Comparison of ENCODE assay signal across 8 mouse cellular contexts in genomic region chr1:182019926-182020801, GRCm38 (mm10). TPM values are rescaled to one million over a fixed set of nuclear protein-coding genes. Genes with fewer than 3 reads are reported as not detected.
DNase-seq lines count a peak whose midpoint lies in the region; ATAC-seq and TF ChIP-seq lines count a peak whose summit lies in the region.

Enah (minus strand) TSS chr1:182019990.

- no peak for TF ChIP-seq CTCF in CH12.LX (conservative IDR thresholded peaks at IDR 0.05 in 1 of 2, IDR thresholded peaks at IDR 0.05 in 1 of 2; ENCODE audit: low read depth in 2 of 2, low read length in 2 of 2)
- no peak for TF ChIP-seq CTCF in heart, postnatal 0 days (IDR thresholded peaks at IDR 0.05; ENCODE audit: low read depth)

- peak within 1 kb of the TSS; percentile 73 to 94 (median 76) for H3K4me3 ChIP-seq in CH12.LX (replicated peaks in 1 of 3; ENCODE audit: low read depth in 2 of 3, low read length in 2 of 3, poor library complexity in 1 of 3)
- H3K4me3 ChIP-seq in forebrain, embryonic 15.5 days, result peak within 1 kb of the TSS; percentile 86
- peak within 1 kb of the TSS; percentile 66 for H3K4me3 ChIP-seq in heart, postnatal 0 days (ENCODE audit: low read depth, low read length)
- peak within 1 kb of the TSS; percentile 64 for H3K4me3 ChIP-seq in liver, embryonic 16.5 days (ENCODE audit: low read depth, low read length)
- peak within 1 kb of the TSS; percentile 87 for H3K4me3 ChIP-seq in neural tube, embryonic 15.5 days (replicated peaks)

- H3K4me1 ChIP-seq in CH12.LX (ENCODE audit: control insufficient read depth in 1 of 2, insufficient read depth in 2 of 2), result peaks cover 10 to 21% of the 10 kb centered on the region in 2 experiments
- peaks cover 35% of the 10 kb centered on the region for H3K4me1 ChIP-seq in forebrain, embryonic 15.5 days
- peaks cover 14% of the 10 kb centered on the region for H3K4me1 ChIP-seq in heart, postnatal 0 days (ENCODE audit: control insufficient read depth, insufficient read depth)
- H3K4me1 ChIP-seq in liver, embryonic 16.5 days (ENCODE audit: control insufficient read depth, low read depth, low read length), result no peaks in the 10 kb centered on the region
- peaks cover 30% of the 10 kb centered on the region for H3K4me1 ChIP-seq in neural tube, embryonic 15.5 days

- no peak for TF ChIP-seq POLR2A in CH12.LX (IDR thresholded peaks at IDR 0.05; ENCODE audit: low read depth, low read length)

- no peaks in the 10 kb centered on the region for H3K9me3 ChIP-seq in CH12.LX (replicated peaks; ENCODE audit: low read length)
- no peaks in the 10 kb centered on the region for H3K9me3 ChIP-seq in forebrain, embryonic 15.5 days
- no peaks in the 10 kb centered on the region for H3K9me3 ChIP-seq in heart, postnatal 0 days (replicated peaks; ENCODE audit: control insufficient read depth, low read length)
- H3K9me3 ChIP-seq in liver, embryonic 16.5 days (replicated peaks; ENCODE audit: control insufficient read depth, low read length), result no peaks in the 10 kb centered on the region
- no peaks in the 10 kb centered on the region for H3K9me3 ChIP-seq in neural tube, embryonic 15.5 days (replicated peaks)

- peaks cover 28% of the 10 kb centered on the region for H3K79me2 ChIP-seq in CH12.LX (replicated peaks; ENCODE audit: control insufficient read depth, extremely low read depth, insufficient read depth, poor library complexity, severe bottlenecking)

- peaks cover 5 to 7% of the 10 kb centered on the region in 2 experiments for H3K36me3 ChIP-seq in CH12.LX (replicated peaks in 1 of 2; ENCODE audit: control insufficient read depth in 1 of 2, insufficient read depth in 1 of 2, low read length in 1 of 2)
- H3K36me3 ChIP-seq in forebrain, embryonic 15.5 days, result peaks cover 5% of the 10 kb centered on the region; the same call in 1 of the 2 replicates
- H3K36me3 ChIP-seq in heart, postnatal 0 days (replicated peaks; ENCODE audit: control insufficient read depth, insufficient read depth, low read length), result 0 out of 2 replicates have a peak, but pooled peaks cover 3% of the 10 kb centered on the region
- H3K36me3 ChIP-seq in liver, embryonic 16.5 days (ENCODE audit: control insufficient read depth, insufficient read depth), result no peaks in the 10 kb centered on the region
- H3K36me3 ChIP-seq in neural tube, embryonic 15.5 days, result no peaks in the 10 kb centered on the region

- H3K9ac ChIP-seq in CH12.LX (ENCODE audit: insufficient read depth, low read depth), result peak within 1 kb of the TSS; percentile 91
- H3K9ac ChIP-seq in forebrain, embryonic 15.5 days (replicated peaks), result peak within 1 kb of the TSS; percentile 97
- H3K9ac ChIP-seq in heart, postnatal 0 days (replicated peaks; ENCODE audit: low read depth, low read length), result peak within 1 kb of the TSS; percentile 80
- peak within 1 kb of the TSS; percentile 34 for H3K9ac ChIP-seq in liver, embryonic 16.5 days (ENCODE audit: low read depth, low read length)
- H3K9ac ChIP-seq in neural tube, embryonic 15.5 days (replicated peaks), result peak within 1 kb of the TSS; percentile 96

- under 1% methylated on average over 63 of the region's 109 CpGs for WGBS in forebrain, embryonic 15.5 days
- under 1% methylated on average over 50 of the region's 109 CpGs for WGBS in heart, postnatal 0 days
- WGBS in liver, embryonic 16.5 days (ENCODE audit: insufficient replicate concordance), result under 1% methylated on average over 71 of the region's 109 CpGs
- WGBS in neural tube, embryonic 15.5 days, result 1% methylated on average over 60 of the region's 109 CpGs

- no peak within 1 kb of the TSS; the same call in 1 of the 2 replicates for H3K27ac ChIP-seq in CH12.LX (ENCODE audit: insufficient read depth, low read depth)
- peak within 1 kb of the TSS; percentile 99 for H3K27ac ChIP-seq in forebrain, embryonic 15.5 days (replicated peaks)
- H3K27ac ChIP-seq in heart, postnatal 0 days (ENCODE audit: low read depth), result peak within 1 kb of the TSS; percentile 94
- H3K27ac ChIP-seq in liver, embryonic 16.5 days (ENCODE audit: low read length), result no peak within 1 kb of the TSS
- peak within 1 kb of the TSS; percentile 99 for H3K27ac ChIP-seq in neural tube, embryonic 15.5 days (replicated peaks)

- TF ChIP-seq RAD21 in CH12.LX (IDR thresholded peaks at IDR 0.05; ENCODE audit: low read depth, low read length), result no peak

- DNase-seq in CH12.LX (ENCODE audit: extremely low read depth), result peak; percentile 24
- peak; percentile 45 for DNase-seq in heart, postnatal 0 days (ENCODE audit: low spot score)
- peak; percentile 77 to 86 for DNase-seq in kidney, postnatal 4 days
- DNase-seq in thymus, postnatal 36 days, result peak; percentile 11 to 31

- dilution Hi-C loops in CH12.LX (cut with MboI; ENCODE audit: extremely low pct_ligation_motif_present, extremely low pct_unique_long_range_greater_than_20kb, low sequenced_read_pairs), result no loop called here

- TF ChIP-seq EP300 in CH12.LX (IDR thresholded peaks at IDR 0.05; ENCODE audit: low read length), result no peak
- no peak for TF ChIP-seq EP300 in heart, postnatal 0 days (IDR thresholded peaks at IDR 0.05; ENCODE audit: low read depth)

- ATAC-seq in cerebellum, adult (ENCODE audit: insufficient number of reproducible peaks, low FRiP score, low TSS enrichment), result peak; percentile 58
- ATAC-seq in forebrain, embryonic 15.5 days (replicated peaks), result peak; percentile 88
- ATAC-seq in heart, postnatal 0 days (ENCODE audit: insufficient read depth, low read depth), result peak; percentile 81
- ATAC-seq in liver, embryonic 16.5 days (ENCODE audit: low read depth), result peak; percentile 60
- ATAC-seq in neural tube, embryonic 15.5 days (ENCODE audit: low FRiP score), result peak; percentile 84

- peaks cover 12% of the 10 kb centered on the region for H3K27me3 ChIP-seq in CH12.LX (replicated peaks)
- H3K27me3 ChIP-seq in forebrain, embryonic 15.5 days, result no peaks in the 10 kb centered on the region
- no peaks in the 10 kb centered on the region; the same call in 1 of the 2 replicates for H3K27me3 ChIP-seq in heart, postnatal 0 days (ENCODE audit: control insufficient read depth, insufficient read depth, low read length)
- peaks cover 46% of the 10 kb centered on the region for H3K27me3 ChIP-seq in liver, embryonic 16.5 days (ENCODE audit: control insufficient read depth, insufficient read depth, low read depth, low read length)
- H3K27me3 ChIP-seq in neural tube, embryonic 15.5 days (replicated peaks), result no peaks in the 10 kb centered on the region

- in situ Hi-C loops in CH12.LX (cut with MboI; ENCODE audit: low pct_ligation_motif_present, low pct_unique_long_range_greater_than_20kb, low sequenced_read_pairs), result loop anchor here (5.0 kb wide), 1 partner anchor 67 kb away; no protein-coding TSS in a partner anchor

- H3K4me2 ChIP-seq in CH12.LX (ENCODE audit: insufficient read depth, low read depth, poor library complexity, severe bottlenecking), result peak within 1 kb of the TSS; percentile 63
- peak within 1 kb of the TSS; percentile 77 for H3K4me2 ChIP-seq in forebrain, embryonic 15.5 days (replicated peaks)
- H3K4me2 ChIP-seq in heart, postnatal 0 days (ENCODE audit: low read depth, low read length), result peak within 1 kb of the TSS; percentile 67
- peak within 1 kb of the TSS; percentile 76 for H3K4me2 ChIP-seq in liver, embryonic 16.5 days (ENCODE audit: low read depth, low read length)
- H3K4me2 ChIP-seq in neural tube, embryonic 15.5 days, result peak within 1 kb of the TSS; percentile 62

TF ChIP-seq in CH12.LX, 34 proteins besides CTCF, POLR2A, EP300 and RAD21:
- TF ChIP-seq UBTF (IDR thresholded peaks at IDR 0.05; ENCODE audit: low read depth, low read length) (no peak), MAX (IDR thresholded peaks at IDR 0.05; ENCODE audit: low read length) (no peak), MEF2A (IDR thresholded peaks at IDR 0.05; ENCODE audit: borderline replicate concordance, low read depth, low read length) (no peak), NRF1 (IDR thresholded peaks at IDR 0.05; ENCODE audit: low read depth, low read length) (0 out of 2 replicates have a peak, but pooled peaks have one; percentile 17)

RNA-seq across cellular contexts. Expression of gene Enah, which starts in this region (rescaled TPM):
- 72.6 and 80.1 TPM in 2 replicates for total RNA-seq in CH12.LX (2012; rRNA removed)
- 45.3 and 52.4 TPM in 2 replicates for total RNA-seq in CH12.LX (2014; rRNA removed)
- 75.3 and 79.0 TPM in 2 replicates for polyA plus RNA-seq in CH12.LX (2012; ENCODE audit: insufficient read length, low read depth)
- polyA plus RNA-seq in forebrain, embryonic 15.5 days (2015; fragmentation: Nextera tagmentation; extraction: Ambion mirVana), result 34.4 and 36.0 TPM in 2 replicates
- total RNA-seq in heart, postnatal 0 days (2014; rRNA removed; ENCODE audit: low replicate concordance), result 69.3 and 77.9 TPM in 2 replicates
- 10.3 and 13.2 TPM in 2 replicates for polyA plus RNA-seq in heart, postnatal 0 days (2015; fragmentation: Nextera tagmentation; extraction: Ambion mirVana)
- 0.46 and 0.48 TPM in 2 replicates for polyA plus RNA-seq in liver, embryonic 16.5 days (2015; fragmentation: Nextera tagmentation; extraction: Ambion mirVana)
- polyA plus RNA-seq in neural tube, embryonic 15.5 days (2015; fragmentation: Nextera tagmentation; extraction: Ambion mirVana), result 27.7 and 34.1 TPM in 2 replicates

Comparison
In these comparisons a context has a peak if more than half of its experiments do, and no peak if none do; other contexts are left out.
1. Peak in ATAC-seq, H3K4me3 ChIP-seq, H3K9ac ChIP-seq and H3K4me2 ChIP-seq in liver, embryonic 16.5 days; RNA of the gene not detected or under 1 TPM.
2. DNase-seq: peak in every context shown above with its lines; median percentile 82 in kidney, postnatal 4 days; 45 in heart, postnatal 0 days; 24 in CH12.LX; 21 in thymus, postnatal 36 days.
3. H3K27ac ChIP-seq: peak in forebrain, embryonic 15.5 days (single experiment), heart, postnatal 0 days (single experiment) and neural tube, embryonic 15.5 days (single experiment); none in CH12.LX (single experiment) and liver, embryonic 16.5 days (single experiment).
4. H3K9ac ChIP-seq: peak in every context shown above with its lines; median percentile 97 in forebrain, embryonic 15.5 days; 96 in neural tube, embryonic 15.5 days; 91 in CH12.LX; 80 in heart, postnatal 0 days; 34 in liver, embryonic 16.5 days.
5. Peak in every context shown above with its lines, with median percentiles within 50 percentile points of each other: H3K4me2 ChIP-seq, H3K4me3 ChIP-seq and ATAC-seq.